Mouse (Mus musculus): Measurements from ENCODE around the gene Anxa7. TPM values are rescaled to one million over a fixed set of nuclear protein-coding genes. Genes with fewer than 3 reads are reported as not detected.

The Anxa7 gene
- total RNA-seq, 2 experiments from 2014 or later, result 49.5 to 57.1 TPM

DNA sequence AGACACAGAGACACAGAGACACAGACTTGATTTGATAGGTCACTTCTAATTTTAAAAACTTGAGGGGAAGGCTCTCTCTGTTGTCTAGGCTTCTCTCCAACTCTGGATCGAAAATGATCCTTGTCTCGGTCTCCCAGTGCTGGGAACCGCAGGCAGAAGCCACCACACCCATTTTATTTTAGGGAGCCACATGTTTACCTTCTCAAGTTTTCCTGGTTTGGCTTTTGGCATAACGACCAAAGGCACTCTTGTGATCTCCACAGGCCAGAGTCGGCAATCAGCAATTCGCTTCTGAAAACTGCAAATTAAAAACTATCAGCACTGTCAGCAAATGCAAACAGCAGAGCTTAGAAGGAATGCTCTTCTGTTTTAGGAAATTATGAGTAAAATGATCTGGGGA lies 48.2 kb downstream of the Anxa7 start:
- no peak for DNase-seq

DNA sequence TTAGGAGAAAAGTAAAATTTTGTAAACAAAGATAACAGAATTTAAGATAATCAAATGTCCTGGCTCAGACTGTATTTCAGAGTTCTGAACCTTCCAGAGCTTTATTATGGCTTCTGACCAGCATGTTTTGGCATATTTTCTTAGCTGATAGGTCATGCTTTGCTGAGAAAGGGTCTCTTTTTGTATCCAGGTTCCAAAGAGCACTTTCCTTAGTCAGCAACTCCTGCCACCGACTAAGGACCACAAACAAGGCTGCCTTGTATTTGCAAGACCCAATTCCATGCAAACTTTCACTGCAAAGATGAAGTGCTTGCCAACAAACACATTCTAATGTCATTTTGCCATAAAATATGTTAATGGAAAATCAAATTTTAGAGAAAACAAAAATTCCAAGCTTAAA lies 50.1 kb downstream of the Anxa7 start:
- DNase-seq, result no peak

DNA sequence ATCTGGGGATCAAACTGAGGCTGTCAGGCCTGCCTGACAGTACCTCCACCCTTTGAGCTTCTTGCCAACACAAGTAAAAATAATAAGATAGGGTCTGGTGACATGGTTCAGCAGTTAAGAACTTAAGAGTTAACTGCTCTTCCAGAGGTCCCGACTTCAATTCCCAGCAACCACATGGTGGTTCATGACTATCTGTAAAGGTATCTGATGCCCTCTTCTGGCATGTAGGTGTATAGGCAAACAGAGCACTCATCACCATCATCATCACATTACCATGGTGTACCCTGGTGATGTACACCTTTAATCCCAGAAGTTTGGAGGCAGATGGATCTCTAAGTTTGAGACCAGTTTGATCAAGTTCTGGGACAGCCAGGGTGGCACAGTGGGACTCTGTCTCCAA lies 51.3 kb downstream of the Anxa7 start:
- DNase-seq, result no peak

DNA sequence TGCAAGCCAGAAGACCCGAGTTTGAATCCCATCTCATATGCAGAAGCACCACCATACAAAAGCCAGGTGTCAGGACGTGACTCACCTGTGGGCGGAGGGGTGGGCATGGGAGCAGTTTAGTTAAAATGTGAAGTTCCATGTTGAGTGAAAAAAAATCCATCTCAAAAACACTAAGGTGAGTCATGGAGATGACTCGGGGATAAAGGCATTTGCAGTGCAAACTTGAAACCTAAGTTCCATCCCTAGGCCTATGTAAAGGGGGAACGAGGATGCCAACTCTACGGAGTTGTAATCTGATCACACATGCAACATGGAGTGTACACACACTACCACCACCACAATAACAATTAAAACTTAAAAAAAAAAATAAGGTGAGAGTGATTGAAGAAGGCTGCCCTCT lies 56.9 kb downstream of the Anxa7 start:
- no peak for DNase-seq

DNA sequence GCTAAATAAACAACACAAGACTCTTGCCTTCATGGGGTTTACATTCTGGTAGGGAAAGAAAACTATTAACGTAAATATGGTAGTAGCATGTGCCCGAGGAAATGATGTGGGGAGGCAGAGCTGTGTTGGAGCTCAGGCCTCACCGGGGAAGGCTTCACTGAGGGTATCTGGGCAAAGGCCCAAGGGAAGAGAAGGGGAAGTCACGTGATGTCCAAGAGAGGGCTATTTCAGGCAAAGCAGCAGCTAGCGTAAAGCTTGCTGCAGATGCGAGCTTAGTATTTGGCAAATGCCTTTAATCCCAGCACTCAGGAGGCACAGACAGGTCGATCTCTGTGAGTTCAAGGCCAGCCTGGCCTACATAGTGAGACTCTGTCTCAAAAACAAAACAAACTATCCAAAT lies 57.7 kb downstream of the Anxa7 start:
- peak; percentile 33 for DNase-seq

Other genes starting within 250 kb of the Anxa7 start
- gene Kcnk16, start 210.9 kb downstream of the Anxa7 start, total RNA-seq (2021), result not detected
- gene Nudt13, start 185.4 kb downstream of the Anxa7 start, total RNA-seq (2021), result 10 to 100 TPM; 19.7 to 20.3 TPM
- 10 to 100 TPM; 33.6 to 35.7 TPM for gene Ecd, start 132.0 kb downstream of the Anxa7 start, total RNA-seq (2021)
- gene Fam149b, start 132.0 kb downstream of the Anxa7 start, total RNA-seq (2021), result 10 to 100 TPM; 34.4 to 35.8 TPM
- 10 to 100 TPM; 39.7 to 42.5 TPM for gene Dnajc9, start 91.2 kb downstream of the Anxa7 start, total RNA-seq (2021)
- gene Mrps16, start 86.5 kb downstream of the Anxa7 start, total RNA-seq (2021), result 10 to 100 TPM; 68.8 to 70.0 TPM
- under 1 TPM; 0.29 to 0.54 TPM for gene Cfap70, start 27.9 kb downstream of the Anxa7 start, total RNA-seq (2021)
- gene Mss51, start 16.8 kb upstream of the Anxa7 start, total RNA-seq (2021), result 1 to 10 TPM in 1 of 2 experiments, under 1 TPM in 1; 0.97 to 1.2 TPM
- 10 to 100 TPM; 71.7 to 79.0 TPM for gene Ppp3cb, start 66.4 kb upstream of the Anxa7 start, total RNA-seq (2021)
- 10 to 100 TPM; 15.2 to 15.4 TPM for gene Usp54, start 160.9 kb upstream of the Anxa7 start, total RNA-seq (2021)
- 1 to 10 TPM; 5.6 to 7.5 TPM for gene Myoz1, start 176.4 kb upstream of the Anxa7 start, total RNA-seq (2021)
- 100 to 1,000 TPM; 230 to 272 TPM for gene Synpo2l, start 188.2 kb upstream of the Anxa7 start, total RNA-seq (2021)
- gene Sec24c, start 194.2 kb upstream of the Anxa7 start, total RNA-seq (2021), result 100 to 1,000 TPM in 1 of 2 experiments, 10 to 100 TPM in 1; 96.3 to 110 TPM
- gene Fut11, start 214.8 kb upstream of the Anxa7 start, total RNA-seq (2021), result 10 to 100 TPM; 11.4 to 11.8 TPM
- gene Chchd1, start 222.9 kb upstream of the Anxa7 start, total RNA-seq (2021), result 100 to 1,000 TPM in 1 of 2 experiments, 10 to 100 TPM in 1; 87.0 to 104 TPM
- 10 to 100 TPM; 81.7 to 83.6 TPM for gene Zswim8, start 227.4 kb upstream of the Anxa7 start, total RNA-seq (2021)